Mouse (Mus musculus) intestine, embryonic 14.5 days (tissue): ENCODE results near the gene Trmo. TPM values are rescaled to one million over a fixed set of nuclear protein-coding genes. Genes with fewer than 3 reads are reported as not detected.

ENCODE experiments used
- ATAC-seq: fragments of 200-750 bp; cut with Nextera tagmentation; replicated peaks from 2 replicates; pipeline ENCODE4 v1.8.0; 2017; ENCODE audit warnings: low read depth, moderate number of reproducible peaks, moderate TSS enrichment, moderate library complexity; ENCODE audit not compliant: low FRiP score, low TSS enrichment
- DNase-seq: peaks from one replicate; pipeline ENCODE4 v3.0.0-alpha.2; 2018; ENCODE audit warnings: low spot score
- H3K27ac ChIP-seq: fragments of 300-500 bp; sonication (generic); 2 replicates; pipeline ENCODE4 v1.5.1; 2014; ENCODE audit warnings: low read depth, mild to moderate bottlenecking, control low read depth
- H3K27me3 ChIP-seq: fragments of 300-500 bp; sonication (generic); replicated peaks from 2 replicates; pipeline ENCODE4 v1.6.1; 2014; ENCODE audit warnings: low read length, control low read depth; ENCODE audit not compliant: control insufficient read depth, insufficient read depth
- H3K36me3 ChIP-seq: fragments of 300-500 bp; sonication (generic); 2 replicates; pipeline ENCODE4 v1.6.1; 2014; ENCODE audit warnings: low read length, control low read depth; ENCODE audit not compliant: control insufficient read depth, insufficient read depth
- H3K4me1 ChIP-seq: fragments of 300-500 bp; sonication (generic); replicated peaks from 2 replicates; pipeline ENCODE4 v1.6.1; 2014; ENCODE audit warnings: low read length, control low read depth, mixed read lengths; ENCODE audit not compliant: control insufficient read depth, insufficient read depth
- H3K4me2 ChIP-seq: fragments of 300-500 bp; sonication (generic); 2 replicates; pipeline ENCODE4 v1.6.1; 2014; ENCODE audit warnings: low read length
- H3K4me3 ChIP-seq: fragments of 300-500 bp; sonication (generic); 2 replicates; pipeline ENCODE4 v1.5.1; 2014; ENCODE audit warnings: low read depth, low read length, control low read depth, mixed read lengths
- H3K9ac ChIP-seq: fragments of 300-500 bp; sonication (generic); 2 replicates; pipeline ENCODE4 v1.6.1; 2014; ENCODE audit warnings: mild to moderate bottlenecking, low read length
- H3K9me3 ChIP-seq: fragments of 300-500 bp; sonication (generic); 2 replicates; pipeline ENCODE4 v1.6.1; 2016; ENCODE audit warnings: low read length, control low read depth; ENCODE audit not compliant: control insufficient read depth
- WGBS: fragments of 180-500 bp; shearing (Covaris S2); extraction: QIAGEN DNeasy Blood & Tissue Kit; methylation state at CpG from one replicate; pipeline ENCODE4 v1.1.7; 2014; 5-methylcytosine and 5-hydroxymethylcytosine counted together
- polyA plus RNA-seq: library from polyadenylated mRNA; unstranded; fragments of >200 nt; fragmentation: Nextera tagmentation; extraction: Ambion mirVana; gene quantifications from 2 replicates; pipeline ENCODE4 v1.2.1, GENCODE M21; 2014

Trmo gene
- polyA plus RNA-seq, 1 experiment from 2014 or later: 11.3 TPM

GRCm38 (mm10) chr4:46339584-46339983 lies 49.7 kb downstream of the Trmo start:
- no peak overlapping the region for H3K4me3 ChIP-seq
- H3K36me3 ChIP-seq: no peaks in the 10 kb centered on the region
- H3K27me3 ChIP-seq: peaks cover 83% of the 10 kb centered on the region
- no peaks in the 10 kb centered on the region for H3K4me1 ChIP-seq
- H3K4me2 ChIP-seq: no peak overlapping the region
- 2% methylated on average over 26 of the region's 26 CpGs for WGBS
- no peaks in the 10 kb centered on the region for H3K9me3 ChIP-seq
- no peak overlapping the region for H3K27ac ChIP-seq
- ATAC-seq (no peak), DNase-seq (no peak)
- no peak overlapping the region for H3K9ac ChIP-seq

GRCm38 (mm10) chr4:46339026-46339425 lies 50.2 kb downstream of the Trmo start:
- no peak overlapping the region for H3K9ac ChIP-seq
- H3K36me3 ChIP-seq: no peaks in the 10 kb centered on the region
- H3K27ac ChIP-seq: no peak overlapping the region
- no peaks in the 10 kb centered on the region for H3K4me1 ChIP-seq
- 28% methylated on average over 10 of the region's 10 CpGs for WGBS
- H3K27me3 ChIP-seq: peaks cover 79% of the 10 kb centered on the region
- no peak overlapping the region for H3K4me3 ChIP-seq
- no peaks in the 10 kb centered on the region for H3K9me3 ChIP-seq
- H3K4me2 ChIP-seq: no peak overlapping the region
- DNase-seq: no peak
- no peak for ATAC-seq

- DNase-seq: no peak
- H3K36me3 ChIP-seq: no peaks in the 10 kb centered on the region
- no peaks in the 10 kb centered on the region for H3K4me1 ChIP-seq
- no peak for ATAC-seq
- no peaks in the 10 kb centered on the region for H3K9me3 ChIP-seq
- H3K4me3 ChIP-seq: no peak overlapping the region
- WGBS: 5% methylated on average over 3 of the region's 3 CpGs
- H3K9ac ChIP-seq: no peak overlapping the region
- H3K4me2 ChIP-seq: no peak overlapping the region
- H3K27me3 ChIP-seq: peaks cover 69% of the 10 kb centered on the region
- no peak overlapping the region for H3K27ac ChIP-seq
Measured at GRCm38 (mm10) chr4:46337990-46338389, 51.2 kb downstream of the Trmo start.

GRCm38 (mm10) chr4:46335846-46336245 lies 53.4 kb downstream of the Trmo start:
- 10% methylated on average over 1 of the region's 1 CpGs for WGBS
- DNase-seq (no peak), ATAC-seq (no peak)
- H3K4me3 ChIP-seq: no peak overlapping the region
- no peaks in the 10 kb centered on the region for H3K36me3 ChIP-seq
- H3K9ac ChIP-seq: no peak overlapping the region
- no peak overlapping the region for H3K27ac ChIP-seq
- H3K9me3 ChIP-seq: no peaks in the 10 kb centered on the region
- H3K4me1 ChIP-seq: no peaks in the 10 kb centered on the region
- H3K27me3 ChIP-seq: peaks cover 48% of the 10 kb centered on the region
- H3K4me2 ChIP-seq: no peak overlapping the region

GRCm38 (mm10) chr4:46328906-46329305 lies 60.3 kb downstream of the Trmo start:
- no peak for ATAC-seq
- no peak for DNase-seq
- Histone ChIP-seq H3K27ac (no peak overlapping the region), H3K9ac (no peak overlapping the region), H3K9me3 (no peaks in the 10 kb centered on the region), H3K4me2 (no peak overlapping the region), H3K36me3 (no peaks in the 10 kb centered on the region), H3K4me1 (no peaks in the 10 kb centered on the region), H3K27me3 (no peaks in the 10 kb centered on the region), H3K4me3 (no peak overlapping the region)
- WGBS: 42% methylated on average over 3 of the region's 3 CpGs

Other genes starting within 250 kb of the Trmo start
- 22.1 and 23.6 TPM in 2 replicates for gene Xpa, start 193.1 kb downstream of the Trmo start, polyA plus RNA-seq
- not detected in 2 replicates for gene Foxe1, start 45.8 kb downstream of the Trmo start, polyA plus RNA-seq
- gene Hemgn, start 24.1 kb upstream of the Trmo start, polyA plus RNA-seq: 0.27 and 0.42 TPM in 2 replicates
- 259 and 261 TPM in 2 replicates for gene Anp32b, start 61.5 kb upstream of the Trmo start, polyA plus RNA-seq
- 81.5 and 86.8 TPM in 2 replicates for gene Nans, start 99.8 kb upstream of the Trmo start, polyA plus RNA-seq
- gene Trim14, start 146.7 kb upstream of the Trmo start, polyA plus RNA-seq: 10.1 and 11.4 TPM in 2 replicates
- 28.0 and 36.1 TPM in 2 replicates for gene Coro2a, start 212.8 kb upstream of the Trmo start, polyA plus RNA-seq